Mouse (Mus musculus): ENCODE measurements at regions not wholly inside any gene's neighbourhood (a gene's known extent, or its start where the extent isn't known, plus 50 kb on each side); places are given as distances from the start of the nearest gene placed in this dataset.
"Not testable (repeated sequence)": the region's sequence is repeated elsewhere in the genome, so short reads cannot be mapped to it uniquely, and the experiment has no call there.

DNA sequence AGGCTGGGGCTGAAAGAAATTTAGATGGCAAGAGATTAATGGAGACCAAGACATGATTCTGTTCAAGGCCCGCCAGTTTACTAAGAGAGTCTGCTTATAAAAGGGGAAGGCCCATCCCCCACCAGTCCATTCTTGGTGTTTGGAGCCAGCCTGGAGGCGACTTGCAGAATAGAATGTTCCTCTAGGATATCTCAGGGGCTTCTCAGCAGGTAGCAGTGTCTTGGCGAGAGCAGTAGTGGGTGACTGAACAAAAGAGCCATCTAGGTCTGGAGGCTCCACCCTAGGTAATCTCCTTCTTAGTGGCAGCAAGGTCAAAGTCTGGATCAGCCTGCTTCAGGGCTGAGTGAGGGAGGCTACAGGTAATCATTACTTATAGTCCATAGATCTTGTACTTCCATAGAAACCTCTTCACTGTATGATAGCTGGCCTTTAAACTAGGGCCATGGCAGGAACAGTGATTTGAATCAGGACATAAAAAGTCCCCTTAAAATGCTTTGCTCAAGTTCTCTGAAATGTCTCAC is 166.0 kb upstream of the Gm5538 start:
- H3K9me3 ChIP-seq (ENCODE audit: control insufficient read depth, low read length); H3K4me3 ChIP-seq (ENCODE audit: low read depth, low read length); H3K27me3 ChIP-seq (ENCODE audit: control insufficient read depth, insufficient read depth, low read length); H3K9ac ChIP-seq (ENCODE audit: low read length); H3K4me2 ChIP-seq (replicated peaks; ENCODE audit: low read depth); H3K36me3 ChIP-seq (ENCODE audit: control insufficient read depth, insufficient read depth, low read length); H3K4me1 ChIP-seq (replicated peaks; ENCODE audit: control insufficient read depth, insufficient read depth); ATAC-seq (ENCODE audit: low FRiP score, low TSS enrichment); DNase-seq (ENCODE audit: low spot score); H3K27ac ChIP-seq (replicated peaks): not testable (repeated sequence)
- WGBS = 62% methylated on average over 3 of the region's 3 CpGs

DNA sequence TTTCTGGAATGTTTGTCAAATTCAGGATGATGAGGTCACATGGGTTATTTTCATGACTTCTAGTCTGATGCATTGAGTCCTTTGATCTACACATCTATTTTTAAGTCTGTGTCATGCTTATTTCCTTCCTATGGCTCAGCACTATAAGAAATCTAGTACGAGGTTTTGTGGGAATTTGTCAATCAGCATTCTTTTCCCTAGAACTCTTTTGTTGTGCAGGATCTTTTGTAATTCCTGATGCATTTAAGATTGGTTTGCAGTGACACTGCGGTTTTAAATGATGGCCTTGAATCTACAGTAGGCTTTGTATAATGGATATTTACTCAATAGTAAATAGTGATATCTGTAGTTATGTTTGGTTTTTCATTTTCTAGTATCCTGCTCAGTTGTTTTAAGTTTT is 187.0 kb upstream of the Gm5538 start:
- DNase-seq (ENCODE audit: low spot score) = no peak
- 62% methylated on average over 2 of the region's 2 CpGs for WGBS
- Histone ChIP-seq H3K9ac (ENCODE audit: low read length) (no peak overlapping the region), H3K4me1 (replicated peaks; ENCODE audit: control insufficient read depth, insufficient read depth) (no peaks in the 10 kb centered on the region), H3K9me3 (ENCODE audit: control insufficient read depth, low read length) (no peaks in the 10 kb centered on the region), H3K4me3 (ENCODE audit: low read depth, low read length) (no peak overlapping the region), H3K27ac (replicated peaks) (no peak overlapping the region), H3K27me3 (ENCODE audit: control insufficient read depth, insufficient read depth, low read length) (no peaks in the 10 kb centered on the region), H3K36me3 (ENCODE audit: control insufficient read depth, insufficient read depth, low read length) (no peaks in the 10 kb centered on the region), H3K4me2 (replicated peaks; ENCODE audit: low read depth) (no peak overlapping the region)
- no peak for TF ChIP-seq EP300 (optimal IDR thresholded peaks at IDR 0.05)
- no peak for TF ChIP-seq CTCF (IDR thresholded peaks at IDR 0.05; ENCODE audit: low read depth)
- no peak for ATAC-seq (ENCODE audit: low FRiP score, low TSS enrichment)

DNA sequence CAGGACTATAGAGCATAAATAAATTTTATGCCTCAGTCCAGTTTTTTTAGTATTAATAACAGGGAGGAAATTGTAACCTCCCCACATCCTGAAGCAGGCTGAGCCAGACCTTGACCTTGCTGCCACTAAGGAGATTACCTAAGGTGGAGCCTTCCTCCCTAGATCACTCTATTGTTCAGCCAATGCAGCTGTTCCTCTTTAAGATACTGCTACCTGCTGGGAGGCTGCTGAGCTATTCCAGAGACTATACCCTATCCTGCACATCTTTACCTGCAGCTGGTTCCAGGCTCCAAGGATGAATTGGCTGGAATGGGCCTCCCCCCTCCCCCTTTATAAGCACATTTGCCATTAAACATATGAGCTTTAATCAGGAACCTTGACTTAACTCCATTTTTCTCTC is 189.0 kb upstream of the Gm5538 start:
- not testable (repeated sequence) for H3K27me3 ChIP-seq (ENCODE audit: control insufficient read depth, insufficient read depth, low read length); DNase-seq (ENCODE audit: low spot score); H3K9me3 ChIP-seq (ENCODE audit: control insufficient read depth, low read length)

GRCm38 (mm10) chr3:59539893-59540292 is 189.7 kb upstream of the Gm5538 start:
- not testable (repeated sequence) for H3K27me3 ChIP-seq (ENCODE audit: control insufficient read depth, insufficient read depth, low read length); H3K4me2 ChIP-seq (replicated peaks; ENCODE audit: low read depth); H3K4me1 ChIP-seq (replicated peaks; ENCODE audit: control insufficient read depth, insufficient read depth); H3K36me3 ChIP-seq (ENCODE audit: control insufficient read depth, insufficient read depth, low read length); ATAC-seq (ENCODE audit: low FRiP score, low TSS enrichment); H3K9ac ChIP-seq (ENCODE audit: low read length); H3K4me3 ChIP-seq (ENCODE audit: low read depth, low read length); H3K9me3 ChIP-seq (ENCODE audit: control insufficient read depth, low read length); H3K27ac ChIP-seq (replicated peaks); DNase-seq (ENCODE audit: low spot score)
- 85% methylated on average over 2 of the region's 3 CpGs for WGBS

More for the DNA sequence above, 189.0 kb upstream of the Gm5538 start:
- not testable (repeated sequence) for H3K36me3 ChIP-seq (ENCODE audit: control insufficient read depth, insufficient read depth, low read length); H3K4me2 ChIP-seq (replicated peaks; ENCODE audit: low read depth); H3K4me3 ChIP-seq (ENCODE audit: low read depth, low read length); H3K9ac ChIP-seq (ENCODE audit: low read length); H3K27ac ChIP-seq (replicated peaks); ATAC-seq (ENCODE audit: low FRiP score, low TSS enrichment); H3K4me1 ChIP-seq (replicated peaks; ENCODE audit: control insufficient read depth, insufficient read depth)

DNA sequence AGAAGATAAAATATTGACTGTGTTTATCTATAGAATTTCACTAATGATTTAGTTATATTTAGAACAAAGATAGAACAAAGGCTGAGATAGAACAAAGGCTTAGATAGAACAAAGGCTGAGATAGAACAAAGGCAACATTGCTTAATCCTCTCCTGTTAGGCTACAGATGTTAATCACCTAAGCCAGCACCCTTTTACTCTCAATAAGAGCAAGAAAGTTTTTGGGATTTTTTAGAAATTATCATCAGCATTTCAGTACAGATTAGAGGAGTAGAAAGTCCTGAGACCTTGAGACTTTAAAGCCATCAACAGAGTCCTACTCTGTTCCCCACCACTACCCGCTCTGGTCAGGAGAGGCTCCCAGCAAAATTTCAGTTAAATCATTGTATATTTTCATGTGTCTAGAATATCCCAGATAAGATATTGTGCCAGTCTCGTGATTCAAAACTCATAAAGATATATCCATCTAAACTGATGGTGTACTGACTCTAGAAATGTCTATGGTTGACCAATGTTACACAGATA is 187.2 kb upstream of the Igsf10 start:
- no peak overlapping the region for H3K4me2 ChIP-seq (replicated peaks; ENCODE audit: low read depth)
- no peak overlapping the region for H3K9ac ChIP-seq (ENCODE audit: low read length)
- H3K4me1 ChIP-seq (replicated peaks; ENCODE audit: control insufficient read depth, insufficient read depth) = no peaks in the 10 kb centered on the region
- DNase-seq (ENCODE audit: low spot score) = no peak
- no peaks in the 10 kb centered on the region for H3K36me3 ChIP-seq (ENCODE audit: control insufficient read depth, insufficient read depth, low read length)
- ATAC-seq (ENCODE audit: low FRiP score, low TSS enrichment) = no peak
- WGBS = 80% methylated on average over 2 of the region's 2 CpGs
- no peaks in the 10 kb centered on the region for H3K27me3 ChIP-seq (ENCODE audit: control insufficient read depth, insufficient read depth, low read length)
- H3K4me3 ChIP-seq (ENCODE audit: low read depth, low read length) = no peak overlapping the region
- H3K9me3 ChIP-seq (ENCODE audit: control insufficient read depth, low read length) = no peaks in the 10 kb centered on the region
- H3K27ac ChIP-seq (replicated peaks) = no peak overlapping the region
- TF ChIP-seq CTCF (IDR thresholded peaks at IDR 0.05; ENCODE audit: low read depth) (no peak), EP300 (optimal IDR thresholded peaks at IDR 0.05) (no peak)

DNA sequence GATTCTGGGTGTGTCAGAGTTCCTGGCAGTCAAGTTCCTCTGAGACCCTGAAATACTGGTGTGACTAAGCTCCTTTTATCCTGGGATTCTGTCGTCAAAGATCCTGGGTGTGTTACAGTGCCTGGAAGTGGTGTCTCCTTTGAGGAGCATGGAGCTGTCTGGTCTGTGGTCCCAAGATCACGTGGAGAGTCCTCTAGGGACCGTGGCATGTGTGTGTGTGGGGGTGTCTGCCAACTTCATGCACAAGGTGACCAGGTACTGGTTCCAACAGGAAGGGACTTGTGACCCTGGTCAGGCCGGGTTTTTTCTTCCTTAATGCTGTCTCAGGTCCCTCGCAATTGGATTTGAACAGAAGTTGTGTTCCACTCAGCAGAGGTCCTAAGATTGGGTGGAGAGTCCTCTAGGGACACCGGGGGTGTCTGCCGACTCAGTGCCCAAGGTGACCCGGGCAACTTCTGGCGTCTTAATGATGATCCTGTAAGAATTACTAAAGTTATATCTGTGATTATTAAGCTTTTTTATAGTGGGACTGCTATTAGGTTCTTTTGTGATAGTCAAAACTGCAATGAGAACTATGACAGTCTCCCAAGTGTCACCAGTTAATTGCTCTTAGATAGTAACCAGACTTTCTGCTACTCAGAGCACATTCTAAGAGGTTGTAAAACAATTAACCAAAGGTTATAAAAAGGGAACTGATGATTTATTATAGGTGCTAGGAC is 186.6 kb upstream of the Igsf10 start:
- Histone ChIP-seq H3K27ac (replicated peaks) (no peak overlapping the region), H3K9ac (ENCODE audit: low read length) (no peak overlapping the region), H3K4me3 (ENCODE audit: low read depth, low read length) (no peak overlapping the region), H3K4me1 (replicated peaks; ENCODE audit: control insufficient read depth, insufficient read depth) (no peaks in the 10 kb centered on the region), H3K27me3 (ENCODE audit: control insufficient read depth, insufficient read depth, low read length) (no peaks in the 10 kb centered on the region), H3K4me2 (replicated peaks; ENCODE audit: low read depth) (no peak overlapping the region), H3K36me3 (ENCODE audit: control insufficient read depth, insufficient read depth, low read length) (no peaks in the 10 kb centered on the region), H3K9me3 (ENCODE audit: control insufficient read depth, low read length) (no peaks in the 10 kb centered on the region)
- TF ChIP-seq EP300 (optimal IDR thresholded peaks at IDR 0.05) (no peak), CTCF (IDR thresholded peaks at IDR 0.05; ENCODE audit: low read depth) (no peak)
- no peak for ATAC-seq (ENCODE audit: low FRiP score, low TSS enrichment)
- no peak for DNase-seq (ENCODE audit: low spot score)
- 70% methylated on average over 9 of the region's 9 CpGs for WGBS

Data from stomach, postnatal 0 days (tissue).